Comparison of ENCODE assay signal across 13 mouse cellular contexts in the genomic region with DNA sequence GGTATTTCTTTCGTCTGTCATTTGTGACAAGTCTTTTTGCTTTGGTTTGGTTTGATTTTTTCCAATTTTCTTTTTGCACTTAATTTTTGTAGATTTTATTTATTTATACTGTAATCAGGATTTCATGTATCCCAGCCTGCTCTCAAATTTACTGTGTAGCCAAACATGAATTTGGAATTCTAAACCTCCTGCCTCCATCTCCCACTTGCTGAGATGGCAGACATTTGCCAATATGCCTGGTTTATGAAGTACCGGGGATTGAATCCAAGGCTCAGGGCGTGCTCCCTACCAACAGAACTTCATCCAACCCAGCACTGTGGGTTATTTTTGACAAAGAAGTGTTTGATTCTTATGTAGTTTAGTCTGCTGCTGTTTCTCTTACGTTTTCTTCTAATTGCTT.
"Had no signal": no experiment of that assay in that cellular context is flagged by ENCODE, and none has a peak within 500 bp of the region (broad histone marks: within the 10 kb centered on the region; RNA-seq: fewer than 3 reads in every experiment).

No protein-coding gene starts in this region.

- H3K4me3 ChIP-seq: embryonic facial prominence, embryonic 10.5 days; embryonic facial prominence, embryonic 12.5 days; embryonic facial prominence, embryonic 13.5 days; embryonic facial prominence, embryonic 15.5 days; erythroblast, embryonic 14.5 days; forebrain, embryonic 10.5 days; forebrain, embryonic 13.5 days; forebrain, embryonic 15.5 days; gastrocnemius, adult 2 months; heart, adult 2 months; heart, embryonic 10.5 days had no signal

- H3K27me3 ChIP-seq: embryonic facial prominence, embryonic 12.5 days; embryonic facial prominence, embryonic 13.5 days; embryonic facial prominence, embryonic 15.5 days; forebrain, embryonic 13.5 days; forebrain, embryonic 15.5 days had no signal

- H3K4me1 ChIP-seq: embryonic facial prominence, embryonic 10.5 days; embryonic facial prominence, embryonic 12.5 days; embryonic facial prominence, embryonic 13.5 days; embryonic facial prominence, embryonic 15.5 days; forebrain, embryonic 10.5 days; forebrain, embryonic 13.5 days; forebrain, embryonic 15.5 days; heart, embryonic 10.5 days had no signal

- H3K9ac ChIP-seq: embryonic facial prominence, embryonic 12.5 days; embryonic facial prominence, embryonic 13.5 days; embryonic facial prominence, embryonic 15.5 days; forebrain, embryonic 13.5 days; forebrain, embryonic 15.5 days had no signal

- H3K4me2 ChIP-seq: embryonic facial prominence, embryonic 12.5 days; embryonic facial prominence, embryonic 13.5 days; embryonic facial prominence, embryonic 15.5 days; forebrain, embryonic 13.5 days; forebrain, embryonic 15.5 days had no signal

- H3K9me3 ChIP-seq: embryonic facial prominence, embryonic 10.5 days; embryonic facial prominence, embryonic 12.5 days; embryonic facial prominence, embryonic 13.5 days; embryonic facial prominence, embryonic 15.5 days; forebrain, embryonic 10.5 days; forebrain, embryonic 13.5 days; forebrain, embryonic 15.5 days; heart, embryonic 10.5 days had no signal

- ATAC-seq: forebrain, embryonic 13.5 days; forebrain, embryonic 14.5 days; forebrain, embryonic 15.5 days; forebrain, embryonic 16.5 days had no signal

- H3K27ac ChIP-seq: embryonic facial prominence, embryonic 10.5 days; embryonic facial prominence, embryonic 12.5 days; embryonic facial prominence, embryonic 13.5 days; embryonic facial prominence, embryonic 15.5 days; forebrain, embryonic 10.5 days; forebrain, embryonic 13.5 days; forebrain, embryonic 15.5 days; gastrocnemius, adult 2 months; heart, adult 2 months; heart, embryonic 10.5 days had no signal

- H3K36me3 ChIP-seq: embryonic facial prominence, embryonic 10.5 days; embryonic facial prominence, embryonic 12.5 days; embryonic facial prominence, embryonic 13.5 days; embryonic facial prominence, embryonic 15.5 days; forebrain, embryonic 10.5 days; forebrain, embryonic 15.5 days had no signal
